Mouse (Mus musculus): ENCODE data around the gene Tulp4. TPM values are rescaled to one million over a fixed set of nuclear protein-coding genes. Genes with fewer than 3 reads are reported as not detected.
A peak's percentile ranks its signal among the peaks of the same experiment; 100 is the strongest.

Tulp4 gene
- polyA plus RNA-seq, 1 experiment = 144 TPM

GRCm38 (mm10) chr17:6187183-6187582, 80.9 kb downstream of the Tulp4 start:
- 93% methylated on average over 8 of the region's 8 CpGs for WGBS
- Histone ChIP-seq H3K4me3 (replicated peaks; ENCODE audit: insufficient read depth, low read depth, low read length) (no peak overlapping the region), H3K27me3 (ENCODE audit: control insufficient read depth, insufficient read depth, low read length) (no peaks in the 10 kb centered on the region), H3K27ac (ENCODE audit: insufficient read depth, low read length) (no peak overlapping the region), H3K4me1 (ENCODE audit: control insufficient read depth, insufficient read depth, low read length) (peaks cover 14% of the 10 kb centered on the region)
- no peak for DNase-seq
- TF ChIP-seq POLR2A (IDR thresholded peaks at IDR 0.05; ENCODE audit: borderline replicate concordance, insufficient read depth, low read length) (no peak), CTCF (IDR thresholded peaks at IDR 0.05; ENCODE audit: borderline replicate concordance, insufficient read depth, low read depth, low read length) (no peak)

DNA sequence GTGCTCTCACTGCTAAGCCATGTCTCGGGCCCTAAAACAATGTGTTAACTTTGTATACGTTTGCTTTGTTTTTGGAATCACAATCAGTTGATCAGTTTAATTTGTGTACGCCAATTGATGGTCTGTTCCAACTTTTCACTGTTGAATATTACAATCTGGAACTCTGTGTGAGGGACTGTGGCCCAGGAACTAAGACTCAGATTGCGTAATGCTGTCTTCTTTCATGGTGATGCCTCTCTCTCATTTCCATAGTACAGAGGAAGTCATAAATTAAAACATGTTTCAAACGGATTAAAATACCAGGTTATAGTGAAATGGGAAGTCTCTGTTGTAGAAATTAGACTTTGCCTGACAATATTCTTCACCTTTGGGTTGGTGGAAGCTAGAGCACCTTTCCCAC, 83.0 kb downstream of the Tulp4 start:
- TF ChIP-seq CTCF (IDR thresholded peaks at IDR 0.05; ENCODE audit: borderline replicate concordance, insufficient read depth, low read depth, low read length) (no peak), POLR2A (IDR thresholded peaks at IDR 0.05; ENCODE audit: borderline replicate concordance, insufficient read depth, low read length) (no peak)
- H3K27ac ChIP-seq (ENCODE audit: insufficient read depth, low read length) = no peak overlapping the region
- no peak overlapping the region for H3K4me3 ChIP-seq (replicated peaks; ENCODE audit: insufficient read depth, low read depth, low read length)
- WGBS = 93% methylated on average over 5 of the region's 5 CpGs
- H3K4me1 ChIP-seq (ENCODE audit: control insufficient read depth, insufficient read depth, low read length) = peaks cover 16% of the 10 kb centered on the region
- no peak for DNase-seq
- H3K27me3 ChIP-seq (ENCODE audit: control insufficient read depth, insufficient read depth, low read length) = no peaks in the 10 kb centered on the region

DNA sequence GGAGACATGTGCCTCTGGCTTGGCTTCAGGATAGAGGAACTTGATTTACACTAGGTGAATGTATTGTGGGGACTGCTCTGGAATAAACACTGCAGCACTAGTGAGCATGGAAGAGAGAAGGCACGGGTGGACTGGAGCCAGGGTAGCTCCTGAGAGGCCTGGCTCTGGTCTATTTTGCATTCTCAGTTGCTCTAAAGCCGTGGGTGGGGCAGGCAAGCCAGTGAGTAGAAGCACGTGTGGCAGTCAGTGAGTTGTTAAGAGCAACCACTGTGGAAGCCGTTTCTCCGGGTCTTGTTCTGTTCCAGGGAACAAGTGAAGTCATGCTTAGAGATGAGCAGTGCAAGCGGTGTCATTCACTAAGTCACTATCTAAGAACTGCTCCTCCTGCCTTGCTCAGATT, 86.0 kb downstream of the Tulp4 start:
- Histone ChIP-seq H3K4me3 (replicated peaks; ENCODE audit: insufficient read depth, low read depth, low read length) (no peak overlapping the region), H3K4me1 (ENCODE audit: control insufficient read depth, insufficient read depth, low read length) (peaks cover 16% of the 10 kb centered on the region), H3K27ac (ENCODE audit: insufficient read depth, low read length) (peak overlapping the region; percentile 10; the same call in 1 of the 2 replicates), H3K27me3 (ENCODE audit: control insufficient read depth, insufficient read depth, low read length) (no peaks in the 10 kb centered on the region)
- DNase-seq = peak in 1 of 2 experiments; percentile 32
- 29% methylated on average over 6 of the region's 6 CpGs for WGBS
- TF ChIP-seq POLR2A (IDR thresholded peaks at IDR 0.05; ENCODE audit: borderline replicate concordance, insufficient read depth, low read length) = no peak
- TF ChIP-seq CTCF (IDR thresholded peaks at IDR 0.05; ENCODE audit: borderline replicate concordance, insufficient read depth, low read depth, low read length) = no peak

DNA sequence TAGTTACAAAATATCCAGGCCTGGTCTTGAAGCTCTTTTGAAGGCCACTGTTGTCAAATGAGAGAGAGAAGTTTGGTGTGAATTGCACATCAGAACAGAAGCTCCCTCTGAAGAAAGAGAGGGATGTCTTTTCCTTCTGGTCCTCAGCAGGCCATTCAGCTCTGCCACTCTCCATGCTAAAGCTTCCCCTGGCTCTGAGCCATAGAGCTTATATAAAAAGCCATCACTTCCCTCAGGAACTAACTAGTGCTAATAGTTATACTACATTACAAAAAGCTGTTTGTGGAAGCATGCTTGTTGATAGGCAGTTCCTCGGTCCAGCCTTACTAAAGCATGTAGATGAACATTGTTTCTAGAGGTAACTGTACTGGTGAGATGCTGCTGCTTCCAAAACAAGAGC, 89.2 kb downstream of the Tulp4 start:
- H3K27ac ChIP-seq (ENCODE audit: insufficient read depth, low read length) = no peak overlapping the region
- no peaks in the 10 kb centered on the region for H3K27me3 ChIP-seq (ENCODE audit: control insufficient read depth, insufficient read depth, low read length)
- DNase-seq = peak in 1 of 2 experiments; percentile 56
- H3K4me1 ChIP-seq (ENCODE audit: control insufficient read depth, insufficient read depth, low read length) = peaks cover 13% of the 10 kb centered on the region
- WGBS = 82% methylated on average over 1 of the region's 1 CpGs
- TF ChIP-seq CTCF (IDR thresholded peaks at IDR 0.05; ENCODE audit: borderline replicate concordance, insufficient read depth, low read depth, low read length) (no peak), POLR2A (IDR thresholded peaks at IDR 0.05; ENCODE audit: borderline replicate concordance, insufficient read depth, low read length) (no peak)
- no peak overlapping the region for H3K4me3 ChIP-seq (replicated peaks; ENCODE audit: insufficient read depth, low read depth, low read length)

DNA sequence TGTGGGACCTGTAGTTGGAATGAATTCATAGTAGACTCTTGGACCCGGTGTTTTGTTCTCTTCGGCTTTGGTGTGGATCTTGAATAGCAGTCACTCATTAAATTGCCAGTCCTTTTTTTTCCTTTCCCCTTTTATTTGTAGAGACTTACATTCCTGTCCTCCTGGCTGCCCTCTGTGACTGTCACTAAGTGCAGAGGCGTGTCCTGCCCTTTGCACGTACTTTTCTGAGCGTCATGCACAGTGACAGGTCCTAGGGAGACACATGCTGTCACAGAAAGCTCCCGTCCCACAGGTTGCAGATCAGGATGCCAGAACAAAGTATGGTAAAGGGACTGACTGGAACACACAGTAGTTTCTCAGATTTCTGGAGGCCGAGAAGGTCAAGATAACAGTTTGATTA, 91.3 kb downstream of the Tulp4 start:
- H3K4me3 ChIP-seq (replicated peaks; ENCODE audit: insufficient read depth, low read depth, low read length) = no peak overlapping the region
- no peak overlapping the region for H3K27ac ChIP-seq (ENCODE audit: insufficient read depth, low read length)
- DNase-seq = peak in 1 of 2 experiments; percentile 38
- 23% methylated on average over 7 of the region's 7 CpGs for whole genome bisulfite sequencing
- peaks cover 17% of the 10 kb centered on the region for H3K4me1 ChIP-seq (ENCODE audit: control insufficient read depth, insufficient read depth, low read length)
- no peaks in the 10 kb centered on the region for H3K27me3 ChIP-seq (ENCODE audit: control insufficient read depth, insufficient read depth, low read length)
- TF ChIP-seq POLR2A (IDR thresholded peaks at IDR 0.05; ENCODE audit: borderline replicate concordance, insufficient read depth, low read length) = no peak
- no peak for TF ChIP-seq CTCF (IDR thresholded peaks at IDR 0.05; ENCODE audit: borderline replicate concordance, insufficient read depth, low read depth, low read length)

- peaks cover 22% of the 10 kb centered on the region for H3K4me1 ChIP-seq (ENCODE audit: control insufficient read depth, insufficient read depth, low read length)
- no peak overlapping the region for H3K27ac ChIP-seq (ENCODE audit: insufficient read depth, low read length)
- H3K4me3 ChIP-seq (replicated peaks; ENCODE audit: insufficient read depth, low read depth, low read length) = no peak overlapping the region
- DNase-seq = peak in 1 of 2 experiments; percentile 22
- TF ChIP-seq CTCF (IDR thresholded peaks at IDR 0.05; ENCODE audit: borderline replicate concordance, insufficient read depth, low read depth, low read length) = no peak
- no peak for TF ChIP-seq POLR2A (IDR thresholded peaks at IDR 0.05; ENCODE audit: borderline replicate concordance, insufficient read depth, low read length)
- 38% methylated on average over 6 of the region's 6 CpGs for WGBS
- no peaks in the 10 kb centered on the region for H3K27me3 ChIP-seq (ENCODE audit: control insufficient read depth, insufficient read depth, low read length)
Measured at GRCm38 (mm10) chr17:6198670-6199069, 92.4 kb downstream of the Tulp4 start.

DNA sequence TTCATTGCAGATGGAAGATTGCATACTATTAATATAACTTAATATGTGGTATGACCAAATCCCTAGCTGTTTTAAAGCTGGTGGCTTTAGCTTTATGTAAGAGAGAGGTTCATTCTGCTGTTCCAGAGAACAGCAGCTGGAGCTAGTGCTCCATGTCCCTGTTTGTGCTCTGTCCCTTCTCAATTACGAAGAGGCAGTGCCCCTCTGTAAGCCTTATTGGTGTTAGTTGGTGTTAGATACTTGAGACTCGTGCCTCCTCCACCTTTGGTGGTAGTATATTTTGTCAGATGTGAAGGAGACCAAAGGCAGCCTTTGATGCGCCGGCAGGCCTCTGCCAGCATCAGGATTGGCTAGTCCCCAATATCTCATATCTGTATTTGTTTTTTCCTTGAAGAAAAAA, 92.9 kb downstream of the Tulp4 start:
- 67% methylated on average over 4 of the region's 4 CpGs for WGBS
- H3K4me1 ChIP-seq (ENCODE audit: control insufficient read depth, insufficient read depth, low read length) = peaks cover 22% of the 10 kb centered on the region
- no peak overlapping the region for H3K27ac ChIP-seq (ENCODE audit: insufficient read depth, low read length)
- DNase-seq = no peak
- TF ChIP-seq CTCF (IDR thresholded peaks at IDR 0.05; ENCODE audit: borderline replicate concordance, insufficient read depth, low read depth, low read length) (no peak), POLR2A (IDR thresholded peaks at IDR 0.05; ENCODE audit: borderline replicate concordance, insufficient read depth, low read length) (no peak)
- H3K4me3 ChIP-seq (replicated peaks; ENCODE audit: insufficient read depth, low read depth, low read length) = no peak overlapping the region
- no peaks in the 10 kb centered on the region for H3K27me3 ChIP-seq (ENCODE audit: control insufficient read depth, insufficient read depth, low read length)

GRCm38 (mm10) chr17:6201522-6202250, 95.4 kb downstream of the Tulp4 start:
- peak overlapping the region; percentile 52 for H3K27ac ChIP-seq (ENCODE audit: insufficient read depth, low read length)
- WGBS = 21% methylated on average over 14 of the region's 14 CpGs
- peak; percentile 79 to 89 for DNase-seq
- H3K4me1 ChIP-seq (ENCODE audit: control insufficient read depth, insufficient read depth, low read length) = peaks cover 22% of the 10 kb centered on the region
- TF ChIP-seq CTCF (IDR thresholded peaks at IDR 0.05; ENCODE audit: borderline replicate concordance, insufficient read depth, low read depth, low read length) (0 out of 2 replicates have a peak, but pooled peaks have one; percentile 9), POLR2A (IDR thresholded peaks at IDR 0.05; ENCODE audit: borderline replicate concordance, insufficient read depth, low read length) (no peak)
- H3K27me3 ChIP-seq (ENCODE audit: control insufficient read depth, insufficient read depth, low read length) = no peaks in the 10 kb centered on the region
- no peak overlapping the region for H3K4me3 ChIP-seq (replicated peaks; ENCODE audit: insufficient read depth, low read depth, low read length)
